13 mouse cellular contexts compared by ENCODE assay signal in genomic region chr6:118989999-118990776, GRCm38 (mm10).
A peak's percentile ranks its signal among the peaks of the same experiment; 100 is the strongest.
DNase-seq lines count a peak whose midpoint lies in the region; ATAC-seq lines count a peak whose summit lies in the region.
"Had no signal": no experiment of that assay in that cellular context is flagged by ENCODE, and none has a peak within 500 bp of the region (broad histone marks: within the 10 kb centered on the region; RNA-seq: fewer than 3 reads in every experiment).

No protein-coding gene starts in this region.

- 72% methylated on average over 9 of the region's 9 CpGs for WGBS in forebrain, embryonic 15.5 days
- WGBS in forebrain, embryonic 11.5 days: 81% methylated on average over 9 of the region's 9 CpGs
- WGBS in kidney, embryonic 14.5 days: 63% methylated on average over 9 of the region's 9 CpGs
- 62% methylated on average over 9 of the region's 9 CpGs for WGBS in hindbrain, embryonic 15.5 days
- WGBS in liver, embryonic 16.5 days (ENCODE audit: insufficient replicate concordance): 65% methylated on average over 9 of the region's 9 CpGs

- no peaks in the 10 kb centered on the region for H3K36me3 ChIP-seq in forebrain, embryonic 15.5 days
- no peaks in the 10 kb centered on the region for H3K36me3 ChIP-seq in forebrain, embryonic 11.5 days (ENCODE audit: control insufficient read depth, insufficient read depth, low read length)
- no peaks in the 10 kb centered on the region for H3K36me3 ChIP-seq in kidney, embryonic 14.5 days (ENCODE audit: control insufficient read depth, insufficient read depth, low read length)
- no peaks in the 10 kb centered on the region for H3K36me3 ChIP-seq in hindbrain, embryonic 15.5 days
- H3K36me3 ChIP-seq in liver, embryonic 16.5 days (ENCODE audit: control insufficient read depth, insufficient read depth): no peaks in the 10 kb centered on the region
- H3K36me3 ChIP-seq: embryonic facial prominence, embryonic 13.5 days had no signal

- no peaks in the 10 kb centered on the region for H3K9me3 ChIP-seq in forebrain, embryonic 15.5 days
- H3K9me3 ChIP-seq in forebrain, embryonic 11.5 days (ENCODE audit: control insufficient read depth, low read length): no peaks in the 10 kb centered on the region
- H3K9me3 ChIP-seq in kidney, embryonic 14.5 days (ENCODE audit: control insufficient read depth, low read length): peaks cover 3% of the 10 kb centered on the region; the same call in 1 of the 2 replicates
- no peaks in the 10 kb centered on the region for H3K9me3 ChIP-seq in hindbrain, embryonic 15.5 days
- no peaks in the 10 kb centered on the region for H3K9me3 ChIP-seq in liver, embryonic 16.5 days (replicated peaks; ENCODE audit: control insufficient read depth, low read length)
- H3K9me3 ChIP-seq: embryonic facial prominence, embryonic 13.5 days; heart, embryonic 10.5 days had no signal

- no peak overlapping the region for H3K27ac ChIP-seq in forebrain, embryonic 15.5 days (replicated peaks)
- no peak overlapping the region for H3K27ac ChIP-seq in forebrain, embryonic 11.5 days (ENCODE audit: low read depth, low read length)
- H3K27ac ChIP-seq in kidney, embryonic 14.5 days (ENCODE audit: low read depth, low read length): no peak overlapping the region
- peak overlapping the region; percentile 30; the same call in 1 of the 2 replicates for H3K27ac ChIP-seq in hindbrain, embryonic 15.5 days (replicated peaks)
- no peak overlapping the region for H3K27ac ChIP-seq in liver, embryonic 16.5 days (ENCODE audit: low read length)
- H3K27ac ChIP-seq: embryonic facial prominence, embryonic 13.5 days; heart, embryonic 10.5 days; liver, embryonic 14.5 days had no signal

- DNase-seq in forebrain, embryonic 11.5 days (ENCODE audit: low spot score): no peak
- no peak for DNase-seq in kidney, adult 18-20 months
- no peak for DNase-seq in cerebellum, postnatal 36 days
- DNase-seq in adrenal gland, postnatal 14 days: no peak
- DNase-seq: cerebellum, adult 2 months; thymus, adult 2 months had no signal

- peaks cover 4% of the 10 kb centered on the region; the same call in 1 of the 2 replicates for H3K4me1 ChIP-seq in forebrain, embryonic 15.5 days
- 0 out of 2 replicates have a peak, but pooled peaks cover 2% of the 10 kb centered on the region for H3K4me1 ChIP-seq in forebrain, embryonic 11.5 days (replicated peaks; ENCODE audit: control insufficient read depth, insufficient read depth, low read length)
- H3K4me1 ChIP-seq in kidney, embryonic 14.5 days (ENCODE audit: control insufficient read depth, insufficient read depth, low read length): no peaks in the 10 kb centered on the region
- H3K4me1 ChIP-seq in hindbrain, embryonic 15.5 days (replicated peaks): peaks cover 14% of the 10 kb centered on the region
- no peaks in the 10 kb centered on the region; the same call in 1 of the 2 replicates for H3K4me1 ChIP-seq in liver, embryonic 16.5 days (ENCODE audit: control insufficient read depth, low read depth, low read length)

- no peaks in the 10 kb centered on the region for H3K27me3 ChIP-seq in forebrain, embryonic 15.5 days
- H3K27me3 ChIP-seq in forebrain, embryonic 11.5 days (ENCODE audit: control insufficient read depth, insufficient read depth, low read length): no peaks in the 10 kb centered on the region
- no peaks in the 10 kb centered on the region for H3K27me3 ChIP-seq in kidney, embryonic 14.5 days (ENCODE audit: control insufficient read depth, insufficient read depth, low read length)
- H3K27me3 ChIP-seq in hindbrain, embryonic 15.5 days: no peaks in the 10 kb centered on the region
- H3K27me3 ChIP-seq in liver, embryonic 16.5 days (ENCODE audit: control insufficient read depth, insufficient read depth, low read depth, low read length): no peaks in the 10 kb centered on the region
- H3K27me3 ChIP-seq: embryonic facial prominence, embryonic 13.5 days had no signal

- 0 out of 2 replicates have a peak, but pooled peaks have one; percentile 16 for ATAC-seq in forebrain, embryonic 15.5 days (replicated peaks)
- ATAC-seq in forebrain, embryonic 11.5 days (replicated peaks; ENCODE audit: low FRiP score): no peak
- peak; percentile 66 for ATAC-seq in kidney, embryonic 14.5 days (ENCODE audit: low FRiP score, low TSS enrichment)
- ATAC-seq in hindbrain, embryonic 15.5 days (ENCODE audit: low FRiP score, low read depth): peak; percentile 61; the same call in 1 of the 2 replicates
- ATAC-seq in liver, embryonic 16.5 days (ENCODE audit: low read depth): peak; percentile 47

- H3K4me3 ChIP-seq in forebrain, embryonic 15.5 days: no peak overlapping the region
- H3K4me3 ChIP-seq in forebrain, embryonic 11.5 days (ENCODE audit: low read depth, low read length): no peak overlapping the region
- H3K4me3 ChIP-seq in kidney, embryonic 14.5 days (ENCODE audit: low read length): no peak overlapping the region
- no peak overlapping the region for H3K4me3 ChIP-seq in hindbrain, embryonic 15.5 days
- no peak overlapping the region for H3K4me3 ChIP-seq in liver, embryonic 16.5 days (ENCODE audit: low read depth, low read length)
- H3K4me3 ChIP-seq: embryonic facial prominence, embryonic 13.5 days; heart, embryonic 10.5 days had no signal

- no peak overlapping the region for H3K4me2 ChIP-seq in forebrain, embryonic 15.5 days (replicated peaks)
- H3K4me2 ChIP-seq in forebrain, embryonic 11.5 days (ENCODE audit: low read depth, low read length, severe bottlenecking): no peak overlapping the region
- no peak overlapping the region for H3K4me2 ChIP-seq in kidney, embryonic 14.5 days (replicated peaks; ENCODE audit: low read depth, low read length)
- no peak overlapping the region for H3K4me2 ChIP-seq in hindbrain, embryonic 15.5 days
- H3K4me2 ChIP-seq in liver, embryonic 16.5 days (ENCODE audit: low read depth, low read length): no peak overlapping the region
- H3K4me2 ChIP-seq: embryonic facial prominence, embryonic 13.5 days had no signal

- no peak overlapping the region for H3K9ac ChIP-seq in forebrain, embryonic 15.5 days (replicated peaks)
- no peak overlapping the region for H3K9ac ChIP-seq in forebrain, embryonic 11.5 days (ENCODE audit: low read length)
- H3K9ac ChIP-seq in kidney, embryonic 14.5 days (ENCODE audit: low read depth, low read length): no peak overlapping the region
- H3K9ac ChIP-seq in hindbrain, embryonic 15.5 days: no peak overlapping the region
- H3K9ac ChIP-seq in liver, embryonic 16.5 days (ENCODE audit: low read depth, low read length): no peak overlapping the region
- H3K9ac ChIP-seq: embryonic facial prominence, embryonic 13.5 days; liver, embryonic 14.5 days had no signal
